Mouse (Mus musculus): ENCODE measurements at regions not wholly inside any gene's neighbourhood (a gene's known extent, or its start where the extent isn't known, plus 50 kb on each side); places are given as distances from the start of the nearest gene placed in this dataset.

DNA sequence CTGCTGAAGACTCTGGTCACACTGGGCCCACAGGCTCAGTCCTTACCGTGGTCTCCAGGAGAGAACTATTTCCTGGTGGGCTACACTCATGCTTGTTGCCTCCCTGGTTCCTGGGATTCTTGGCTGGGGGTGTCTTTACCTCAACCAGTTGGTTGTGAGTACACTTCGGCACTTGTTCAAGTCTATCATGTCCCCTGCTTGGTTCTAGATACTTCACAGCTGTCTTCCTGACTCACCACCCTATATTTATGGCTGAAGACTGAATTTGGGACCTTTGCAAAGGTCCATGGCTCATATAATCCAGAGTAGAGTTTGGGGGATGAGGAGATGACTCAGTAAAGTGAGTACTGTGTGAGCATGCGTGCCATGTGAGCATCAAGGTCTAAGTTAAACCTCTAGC lies 245.0 kb upstream of the Habp2 start:
- DNase-seq: no peak

DNA sequence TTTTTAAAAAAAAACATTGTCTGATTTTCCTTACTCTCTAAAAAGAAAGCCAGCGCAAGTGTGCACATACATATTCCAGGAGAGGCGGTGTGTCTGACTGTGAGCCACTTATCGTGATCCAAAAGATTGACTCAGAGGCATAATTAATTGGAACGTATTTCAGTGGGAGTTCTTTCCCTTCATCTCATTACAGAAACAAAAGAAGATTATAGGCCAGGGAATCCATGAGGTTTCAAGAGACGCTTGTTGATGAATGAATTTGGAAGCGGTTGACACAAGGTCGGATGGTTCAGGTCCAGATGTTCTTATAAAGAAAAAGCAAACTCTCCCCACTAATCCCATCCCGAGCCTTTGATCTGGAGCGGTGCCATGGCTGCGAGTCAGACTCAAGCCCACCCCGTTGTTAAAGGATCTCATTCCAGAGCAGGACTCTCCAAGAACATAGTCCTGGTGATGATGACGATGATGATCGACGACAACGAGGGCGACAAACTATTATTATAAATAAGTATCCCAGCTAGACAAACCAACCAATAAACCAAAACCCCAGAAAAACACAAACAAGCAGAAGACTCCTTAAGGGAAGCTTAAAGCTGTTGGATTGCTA lies 240.1 kb upstream of the Habp2 start:
- DNase-seq: no peak

DNA sequence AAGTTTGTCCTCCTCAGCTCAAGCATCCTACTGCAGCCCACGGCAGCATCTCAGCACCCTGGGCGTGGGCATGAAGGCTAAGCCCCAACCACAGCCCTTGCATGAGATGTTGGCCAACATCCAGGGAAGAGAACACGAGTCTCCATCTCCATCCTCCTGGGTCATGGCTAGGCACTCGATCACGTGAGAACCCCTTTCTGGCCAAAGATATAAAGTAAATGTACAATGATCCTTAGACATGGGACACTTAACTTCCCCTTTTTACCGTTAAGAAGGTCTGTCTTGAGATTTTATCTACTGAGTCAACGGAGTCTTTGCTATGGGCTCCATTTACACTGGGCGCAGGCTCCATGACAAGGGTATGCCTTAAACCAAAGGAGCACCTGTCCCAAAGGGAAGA lies 232.8 kb upstream of the Habp2 start:
- DNase-seq: no peak

GRCm38 (mm10) chr19:56056397-56056796 lies 230.5 kb upstream of the Habp2 start:
- no peak for DNase-seq

DNA sequence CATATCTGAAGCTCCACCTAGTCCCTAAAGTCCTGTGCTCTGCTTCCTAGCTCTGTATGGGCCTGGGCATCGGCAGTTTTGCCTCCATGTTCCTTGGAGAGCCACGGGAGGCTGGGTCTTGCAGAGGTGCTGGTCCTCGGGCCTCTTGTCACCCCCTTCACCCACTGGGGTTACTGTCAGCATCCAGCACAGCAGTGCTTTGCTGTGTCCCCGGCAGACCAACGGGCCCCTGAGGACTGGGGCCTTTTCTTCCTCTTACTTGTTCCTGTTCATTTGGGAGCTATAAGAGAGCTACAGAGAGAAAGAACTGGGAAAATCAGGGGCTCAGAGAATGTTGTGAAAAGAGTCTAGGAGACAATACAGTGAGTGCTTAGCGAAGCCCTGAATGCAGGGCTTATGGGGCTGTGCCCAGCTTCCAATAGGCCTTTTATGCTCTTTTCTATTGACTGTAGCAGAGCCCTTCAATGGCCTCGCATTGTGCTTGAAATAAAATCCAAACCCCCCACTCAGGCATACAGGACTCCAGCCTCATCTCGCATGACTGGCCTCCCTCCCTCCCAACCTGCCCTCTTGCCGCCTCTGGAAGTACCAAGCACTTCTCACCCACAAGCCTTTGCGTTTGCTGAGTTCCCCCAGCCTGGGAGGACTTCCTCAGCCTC lies 224.9 kb upstream of the Habp2 start:
- no peak for DNase-seq

GRCm38 (mm10) chr19:56063099-56063498 lies 223.8 kb upstream of the Habp2 start:
- DNase-seq: no peak

GRCm38 (mm10) chr19:56065730-56066129 lies 221.2 kb upstream of the Habp2 start:
- no peak for DNase-seq

DNA sequence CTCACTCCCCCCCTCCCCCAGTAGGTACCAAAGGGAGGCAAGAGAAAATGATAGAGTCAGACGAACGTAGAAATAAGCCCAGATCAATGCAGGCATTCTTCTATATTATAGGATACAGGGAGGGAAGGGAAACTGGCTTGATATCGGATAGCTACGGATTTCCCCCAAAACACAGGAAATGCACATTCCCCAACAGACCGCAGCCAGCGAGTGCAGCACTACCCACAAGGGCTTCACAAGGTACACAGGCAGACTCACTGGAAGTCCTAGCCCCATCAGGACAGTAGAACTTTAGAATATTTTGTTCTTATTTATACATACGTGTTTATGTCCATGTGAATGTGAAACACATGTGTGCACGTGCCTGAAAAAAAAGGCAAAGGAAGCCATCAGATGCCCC lies 218.8 kb upstream of the Habp2 start:
- peak in 1 of 2 experiments; percentile 12 for DNase-seq

DNA sequence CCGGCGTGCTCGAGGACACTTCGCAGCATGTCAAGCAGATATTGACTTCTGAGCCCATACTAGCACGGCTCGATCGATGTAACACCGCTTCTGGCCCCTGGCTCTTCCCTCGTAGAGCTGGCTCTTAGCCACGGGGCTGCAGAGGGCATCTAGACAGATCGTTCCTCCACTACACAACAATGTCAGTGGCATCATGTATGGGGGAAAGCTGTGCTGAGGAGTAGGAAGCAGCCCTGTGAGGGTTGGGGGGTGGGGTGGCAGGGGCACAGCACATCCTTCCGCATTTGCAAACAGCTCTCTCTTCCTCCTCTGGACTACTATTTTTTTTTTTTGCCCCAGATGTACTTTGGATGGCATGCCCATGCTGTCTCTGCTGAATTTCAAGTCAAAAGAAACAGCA lies 218.1 kb upstream of the Habp2 start:
- DNase-seq: peak; percentile 4 to 13

DNA sequence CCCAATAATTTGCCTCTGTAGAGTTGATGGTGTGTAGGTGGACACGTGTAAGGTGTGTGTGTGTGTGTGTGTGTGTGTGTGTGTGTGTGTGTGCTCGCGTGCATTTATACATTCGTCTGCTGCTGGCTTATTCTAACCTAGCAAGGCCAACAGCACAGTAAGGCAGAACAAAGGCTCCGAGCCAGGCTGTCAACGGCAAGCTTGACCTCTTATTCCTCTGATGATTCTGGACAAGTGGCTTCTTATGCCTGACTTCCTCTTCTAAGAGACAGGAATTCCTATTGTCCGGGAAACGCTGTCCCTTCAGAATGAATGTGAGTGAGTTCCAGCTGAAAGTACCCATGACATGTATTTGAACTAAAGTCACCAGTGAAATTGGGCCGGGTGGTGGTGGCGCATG lies 217.7 kb upstream of the Habp2 start:
- no peak for DNase-seq

DNA sequence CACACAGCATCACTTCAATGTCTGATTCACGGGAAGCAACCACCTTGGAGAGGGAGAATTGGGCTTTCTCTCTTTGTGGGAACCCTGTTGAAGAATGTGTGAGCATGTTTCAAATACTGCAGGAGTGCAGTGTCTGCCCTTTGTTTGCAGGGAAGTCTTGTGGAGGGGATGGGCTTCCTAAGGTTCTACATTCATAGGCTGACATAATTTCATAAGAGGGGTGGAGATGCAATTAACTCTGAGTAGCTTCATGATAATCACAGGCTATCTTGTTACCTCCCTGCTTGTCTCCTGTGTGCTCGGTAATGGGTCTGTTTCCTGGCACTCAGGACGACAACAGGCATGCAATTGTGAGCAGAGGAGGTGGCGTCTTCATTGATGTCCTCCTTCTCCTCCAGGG lies 215.6 kb upstream of the Habp2 start:
- no peak for DNase-seq

- DNase-seq: no peak
Observed at GRCm38 (mm10) chr19:56076128-56076527, 210.8 kb upstream of the Habp2 start.

- DNase-seq: no peak
Observed at GRCm38 (mm10) chr19:56077491-56077890, 209.4 kb upstream of the Habp2 start.

DNA sequence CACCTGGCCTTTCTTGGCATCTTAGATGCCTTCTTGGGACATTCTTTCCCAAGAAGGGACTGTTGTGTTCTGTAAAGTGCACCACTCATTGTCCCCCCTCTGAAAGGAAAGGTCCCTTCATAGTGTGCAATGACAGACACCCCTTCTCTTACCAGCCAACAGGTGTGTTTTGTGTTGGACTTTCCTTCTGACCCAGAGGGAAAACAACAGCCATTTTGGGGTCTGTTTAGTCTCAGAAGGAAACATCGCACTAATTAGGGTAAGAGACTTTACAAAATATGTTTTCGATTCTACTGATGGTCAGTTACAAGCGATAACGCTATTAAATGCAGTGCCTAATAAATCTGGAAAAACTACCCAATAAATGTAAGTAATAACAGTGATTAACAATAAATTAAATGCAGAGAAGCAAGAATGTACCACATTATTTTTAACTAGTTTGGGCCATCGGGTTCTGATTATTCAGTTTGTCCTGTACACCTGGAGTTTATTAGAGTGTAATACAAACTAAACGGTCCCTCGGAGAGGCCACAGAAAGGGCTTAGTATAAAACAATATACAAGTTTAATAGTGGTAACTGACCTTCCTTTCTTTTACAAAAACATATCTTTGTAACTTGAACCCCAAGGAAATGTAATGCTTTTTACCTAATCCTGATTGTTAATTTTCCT lies 200.4 kb upstream of the Habp2 start:
- DNase-seq: no peak

GRCm38 (mm10) chr19:56087127-56087526 lies 199.8 kb upstream of the Habp2 start:
- DNase-seq: no peak

DNA sequence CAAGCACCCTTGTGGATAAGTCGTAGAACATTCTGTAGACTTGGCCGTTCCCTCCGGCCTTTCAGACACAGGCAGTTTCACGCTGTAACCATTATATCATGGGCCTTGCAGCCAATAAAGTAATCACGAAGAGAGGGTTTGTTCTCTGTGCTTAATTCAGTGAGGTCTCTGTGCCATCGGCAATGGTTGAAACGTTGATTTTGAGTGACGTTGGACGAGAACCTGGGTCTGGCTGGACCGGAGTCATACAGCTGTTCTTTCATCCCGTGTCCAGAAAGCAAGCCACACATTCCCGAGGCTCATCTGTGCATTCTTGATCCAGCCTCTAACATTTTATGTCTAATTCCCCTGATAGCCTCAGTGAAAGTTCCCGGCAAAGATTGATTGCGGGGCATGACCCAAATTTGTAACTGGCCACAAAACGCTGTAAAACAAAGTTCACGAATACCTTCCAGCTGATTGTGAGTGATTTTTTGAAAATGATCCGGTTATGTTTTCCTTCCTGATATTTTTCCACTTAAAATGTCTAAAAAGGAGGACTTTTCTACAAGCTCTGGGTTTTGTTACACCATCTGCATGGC lies 197.1 kb upstream of the Habp2 start:
- no peak for DNase-seq

- DNase-seq: no peak
Observed at GRCm38 (mm10) chr19:56091581-56091980, 195.4 kb upstream of the Habp2 start.

DNA sequence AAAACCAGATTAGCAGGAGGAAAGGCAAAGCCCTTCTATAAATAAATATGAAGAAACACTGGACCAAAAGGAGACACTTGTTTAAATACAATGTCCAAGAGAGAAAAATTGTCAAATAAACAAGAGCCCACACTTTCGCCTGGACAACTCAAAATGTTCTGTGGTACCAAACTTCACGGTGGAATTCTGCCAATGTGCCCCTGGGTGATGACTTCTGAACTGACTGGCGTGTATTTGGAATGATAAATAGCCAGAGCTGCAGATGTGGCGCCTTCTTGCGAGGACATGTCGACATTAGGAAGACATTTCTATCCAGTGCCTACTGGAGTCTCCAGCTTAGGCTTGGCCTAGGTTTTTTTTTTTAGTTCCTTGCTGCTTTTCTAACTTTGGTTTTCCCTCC lies 191.1 kb upstream of the Habp2 start:
- no peak for DNase-seq

GRCm38 (mm10) chr19:56099725-56100124 lies 187.2 kb upstream of the Habp2 start:
- no peak for DNase-seq

DNA sequence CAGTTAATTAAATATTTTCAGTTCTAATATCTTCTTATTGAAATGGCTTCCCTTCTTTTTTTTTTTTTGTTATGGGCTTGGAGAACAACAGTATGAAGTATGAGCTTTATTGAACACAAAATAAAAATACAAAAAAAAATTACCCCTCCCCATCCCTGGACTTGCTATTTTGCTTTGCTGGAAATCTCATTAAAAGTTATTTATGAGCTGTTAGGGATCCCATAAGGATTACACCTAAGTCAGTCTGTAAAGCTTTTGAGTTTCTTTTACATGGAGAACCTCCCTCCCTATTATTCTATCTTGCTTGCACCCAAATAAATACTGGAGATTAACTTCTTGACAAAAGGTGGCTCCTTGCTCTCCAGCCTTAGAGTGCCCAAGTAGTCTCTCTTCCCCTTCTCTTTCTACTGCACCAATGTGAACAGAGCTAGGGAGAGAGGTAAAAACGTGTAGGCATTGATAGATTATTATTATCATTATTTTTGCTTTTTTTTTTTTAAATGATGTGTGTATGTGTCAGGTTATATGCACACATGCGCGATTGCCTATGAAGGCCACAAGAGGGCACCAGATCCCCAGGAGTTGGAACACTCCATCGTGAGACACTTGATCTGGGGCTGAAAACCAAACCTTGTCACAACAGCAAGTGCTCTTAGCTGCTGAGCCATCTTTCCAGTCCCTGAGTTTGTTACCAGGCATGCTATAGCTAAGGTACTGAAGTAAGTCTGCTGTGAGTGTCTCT lies 186.6 kb upstream of the Habp2 start:
- DNase-seq: no peak

DNA sequence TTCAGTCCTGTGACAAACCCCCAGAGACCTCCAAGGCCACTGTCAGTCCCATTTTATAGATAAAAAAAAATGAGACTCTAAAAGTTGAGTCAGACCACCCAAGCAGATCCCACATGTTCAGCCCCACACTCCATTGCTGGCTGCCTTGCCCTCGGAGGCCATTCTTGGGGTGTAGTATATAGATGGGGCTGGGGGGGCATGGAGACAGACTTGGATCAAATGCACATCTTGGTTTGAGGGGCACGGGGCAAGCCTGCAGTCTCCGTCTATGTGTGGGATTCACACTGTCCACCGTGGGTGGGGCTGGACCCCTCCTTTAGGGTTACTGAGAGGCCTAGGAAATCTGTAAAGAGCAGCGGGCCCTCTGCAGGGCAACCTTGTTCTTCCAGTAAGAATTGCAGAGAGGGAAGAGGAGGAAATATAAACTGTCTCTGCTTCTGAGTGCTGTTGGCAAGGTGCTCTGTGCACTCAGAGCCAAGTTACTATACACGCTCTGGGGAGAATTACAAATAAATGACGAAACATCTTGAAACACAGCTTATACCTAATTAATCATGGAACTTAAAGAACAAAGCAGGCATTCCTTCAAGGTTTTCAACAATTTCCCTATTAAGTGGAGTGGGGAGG lies 184.4 kb upstream of the Habp2 start:
- no peak for DNase-seq

DNA sequence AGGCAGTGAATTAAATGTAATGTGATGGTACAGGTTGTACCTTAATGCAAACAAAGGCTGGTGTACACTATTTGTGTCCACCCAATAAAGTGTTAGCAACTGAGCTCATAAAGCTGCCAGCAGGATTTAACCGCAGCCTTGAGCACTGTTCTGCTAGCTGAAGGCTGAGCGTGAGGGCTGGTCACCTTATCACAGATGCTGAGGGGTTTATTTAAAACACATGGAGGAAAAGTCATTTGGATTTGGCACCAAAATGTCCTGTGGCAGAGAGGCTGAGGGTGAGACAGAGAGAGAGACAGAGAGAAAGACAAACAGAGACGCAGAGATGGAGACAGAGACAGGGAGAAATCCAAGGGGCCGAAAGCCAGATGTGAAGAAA lies 181.9 kb upstream of the Habp2 start:
- DNase-seq: no peak
